Mouse (Mus musculus) lung, postnatal 0 days (tissue): ENCODE measurements around the gene Pram1. TPM values are rescaled to one million over a fixed set of nuclear protein-coding genes. Genes with fewer than 3 reads are reported as not detected.
A peak's percentile ranks its signal among the peaks of the same experiment; 100 is the strongest.

Source experiments
- ATAC-seq: fragments of 200-750 bp; cut with Nextera tagmentation; 2 replicates; pipeline ENCODE4 v1.8.0; 2017; ENCODE audit warnings: moderate library complexity
- DNase-seq: peaks from one replicate; pipeline ENCODE4 v3.0.0-alpha.2; 2016; ENCODE audit warnings: low spot score
- H3K27ac ChIP-seq: fragments of 300-500 bp; sonication (generic); 2 replicates; pipeline ENCODE4 v1.5.1; 2014; ENCODE audit warnings: antibody characterized with exemption, mild to moderate bottlenecking, low read length, mixed read lengths
- H3K27me3 ChIP-seq: fragments of 300-500 bp; sonication (generic); replicated peaks from 2 replicates; pipeline ENCODE4 v1.6.1; 2014; ENCODE audit warnings: low read length, mixed read lengths; ENCODE audit not compliant: insufficient read depth
- H3K36me3 ChIP-seq: fragments of 300-500 bp; sonication (generic); 2 replicates; pipeline ENCODE4 v1.6.1; 2014; ENCODE audit warnings: low read length, mixed read lengths; ENCODE audit not compliant: insufficient read depth
- H3K4me1 ChIP-seq: fragments of 300-500 bp; sonication (generic); 2 replicates; pipeline ENCODE4 v1.6.1; 2014; ENCODE audit warnings: antibody characterized with exemption, low read depth, low read length, mixed read lengths; ENCODE audit not compliant: insufficient read depth
- H3K4me2 ChIP-seq: fragments of 300-500 bp; sonication (generic); replicated peaks from 2 replicates; pipeline ENCODE4 v1.6.1; 2014; ENCODE audit warnings: low read depth, mild to moderate bottlenecking, low read length, moderate library complexity, mixed read lengths
- H3K4me3 ChIP-seq: fragments of 300-500 bp; sonication (generic); 2 replicates; pipeline ENCODE4 v1.5.1; 2014; ENCODE audit warnings: low read depth, low read length
- H3K9ac ChIP-seq: fragments of 300-500 bp; sonication (generic); replicated peaks from 2 replicates; pipeline ENCODE4 v1.6.1; 2014; ENCODE audit warnings: low read depth, mild to moderate bottlenecking
- H3K9me3 ChIP-seq: fragments of 300-500 bp; sonication (generic); 2 replicates; pipeline ENCODE4 v1.6.1; 2016; ENCODE audit warnings: low read length, mixed read lengths
- CTCF ChIP-seq: IDR thresholded peaks from 2 replicates; pipeline ENCODE4 v1.5.1; 2016; ENCODE audit warnings: antibody characterized with exemption, mild to moderate bottlenecking
- EP300 ChIP-seq: IDR thresholded peaks from 2 replicates; pipeline ENCODE4 v1.6.1; 2016; ENCODE audit warnings: antibody characterized with exemption, mild to moderate bottlenecking, control low read depth
- WGBS: fragments of 180-500 bp; shearing (Covaris S2); extraction: QIAGEN DNeasy Blood & Tissue Kit; methylation state at CpG from one replicate; pipeline ENCODE4 v1.1.7; 2014; 5-methylcytosine and 5-hydroxymethylcytosine counted together
- polyA plus RNA-seq: library from polyadenylated mRNA; unstranded; fragments of >200 nt; fragmentation: Nextera tagmentation; extraction: Ambion mirVana; gene quantifications from 2 replicates; pipeline ENCODE4 v1.2.1, GENCODE M21; 2015

The Pram1 gene
- polyA plus RNA-seq, 1 experiment from 2014 or later, result 1.3 TPM

- no peak for DNase-seq
- H3K4me2 ChIP-seq, result 0 out of 2 replicates have a peak overlapping the region, but pooled peaks have one; percentile 78
- H3K27ac ChIP-seq, result no peak overlapping the region
- no peak overlapping the region for H3K9ac ChIP-seq
- no peak for ATAC-seq
- no peaks in the 10 kb centered on the region for H3K27me3 ChIP-seq
- WGBS, result 77% methylated on average over 13 of the region's 13 CpGs
- peaks cover 6% of the 10 kb centered on the region; the same call in 1 of the 2 replicates for H3K4me1 ChIP-seq
- H3K36me3 ChIP-seq, result no peaks in the 10 kb centered on the region; the same call in 1 of the 2 replicates
- no peaks in the 10 kb centered on the region for H3K9me3 ChIP-seq
- TF ChIP-seq CTCF (no peak), EP300 (no peak)
- no peak overlapping the region for H3K4me3 ChIP-seq
Measured at GRCm38 (mm10) chr17:33630171-33630895, 7.5 kb upstream of the Pram1 start.

- DNase-seq, result no peak
- Histone ChIP-seq H3K9me3 (no peaks in the 10 kb centered on the region), H3K9ac (no peak overlapping the region), H3K27me3 (no peaks in the 10 kb centered on the region), H3K36me3 (no peaks in the 10 kb centered on the region; the same call in 1 of the 2 replicates), H3K4me1 (peaks cover 6% of the 10 kb centered on the region; the same call in 1 of the 2 replicates), H3K27ac (no peak overlapping the region), H3K4me3 (no peak overlapping the region), H3K4me2 (no peak overlapping the region)
- 93% methylated on average over 9 of the region's 9 CpGs for WGBS
- TF ChIP-seq CTCF, result no peak
- TF ChIP-seq EP300, result no peak
- ATAC-seq, result no peak
Measured at GRCm38 (mm10) chr17:33631236-33631635, 6.6 kb upstream of the Pram1 start.

DNA sequence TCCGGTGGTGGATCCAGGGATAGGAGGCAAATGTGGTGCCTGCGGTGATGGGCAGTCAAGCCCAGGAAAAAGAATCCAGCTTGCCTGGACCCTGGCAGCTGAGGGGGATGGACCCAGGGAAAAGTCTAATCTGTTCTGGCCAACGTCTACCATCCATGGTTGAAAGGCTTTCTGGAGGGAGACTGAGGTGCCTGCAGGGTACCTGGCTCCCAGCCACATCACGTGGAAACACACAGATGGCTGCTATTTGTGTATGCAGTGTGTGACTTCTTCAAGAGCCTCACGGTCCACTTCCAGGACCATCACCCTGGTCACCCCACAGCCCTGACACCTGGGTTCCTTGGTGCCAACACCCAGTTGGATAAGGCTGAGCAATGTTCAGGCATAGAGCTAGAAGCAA, 6.1 kb upstream of the Pram1 start:
- peaks cover 6% of the 10 kb centered on the region; the same call in 1 of the 2 replicates for H3K4me1 ChIP-seq
- TF ChIP-seq CTCF (no peak), EP300 (no peak)
- ATAC-seq (no peak), DNase-seq (no peak)
- H3K27me3 ChIP-seq, result no peaks in the 10 kb centered on the region
- H3K27ac ChIP-seq, result no peak overlapping the region
- H3K36me3 ChIP-seq, result no peaks in the 10 kb centered on the region; the same call in 1 of the 2 replicates
- H3K4me2 ChIP-seq, result no peak overlapping the region
- H3K4me3 ChIP-seq, result no peak overlapping the region
- no peaks in the 10 kb centered on the region for H3K9me3 ChIP-seq
- 77% methylated on average over 5 of the region's 5 CpGs for WGBS
- H3K9ac ChIP-seq, result no peak overlapping the region

DNA sequence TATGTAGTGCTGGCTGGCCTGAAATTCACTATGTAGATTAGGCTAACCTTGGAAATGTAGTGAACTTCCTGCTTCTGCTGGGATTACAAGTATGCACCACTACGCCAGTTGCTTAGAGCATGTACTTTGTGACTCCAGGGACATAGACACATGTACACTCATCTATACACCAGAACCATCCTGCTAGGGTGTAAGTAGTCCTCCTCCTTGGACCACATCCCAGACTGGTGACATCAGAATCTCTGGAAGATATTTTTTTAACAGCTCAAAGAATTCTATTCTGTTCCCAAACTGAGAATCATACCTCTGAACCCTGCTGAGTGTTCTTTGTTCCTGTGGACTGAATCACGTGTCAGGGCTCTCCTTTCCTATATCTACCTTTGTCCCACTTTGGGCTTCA, 818 bp upstream of the Pram1 start:
- DNase-seq (no peak), ATAC-seq (no peak)
- no peaks in the 10 kb centered on the region for H3K4me1 ChIP-seq
- no peak overlapping the region for H3K27ac ChIP-seq
- no peaks in the 10 kb centered on the region for H3K9me3 ChIP-seq
- TF ChIP-seq CTCF (no peak), EP300 (no peak)
- H3K9ac ChIP-seq, result no peak overlapping the region
- WGBS, result 58% methylated on average over 2 of the region's 2 CpGs
- no peaks in the 10 kb centered on the region for H3K36me3 ChIP-seq
- no peak overlapping the region for H3K4me3 ChIP-seq
- H3K4me2 ChIP-seq, result no peak overlapping the region
- no peaks in the 10 kb centered on the region for H3K27me3 ChIP-seq

GRCm38 (mm10) chr17:33639743-33640142, 1.9 kb downstream of the Pram1 start:
- WGBS, result 48% methylated on average over 6 of the region's 6 CpGs
- peak; percentile 25; the same call in 1 of the 2 replicates for ATAC-seq
- peaks cover 6% of the 10 kb centered on the region; the same call in 1 of the 2 replicates for H3K36me3 ChIP-seq
- no peak overlapping the region for H3K4me2 ChIP-seq
- DNase-seq, result peak; percentile 18
- H3K4me1 ChIP-seq, result no peaks in the 10 kb centered on the region
- no peak overlapping the region for H3K9ac ChIP-seq
- no peaks in the 10 kb centered on the region for H3K27me3 ChIP-seq
- no peak overlapping the region for H3K4me3 ChIP-seq
- TF ChIP-seq EP300 (no peak), CTCF (no peak)
- no peaks in the 10 kb centered on the region for H3K9me3 ChIP-seq
- H3K27ac ChIP-seq, result no peak overlapping the region

- Histone ChIP-seq H3K27me3 (no peaks in the 10 kb centered on the region), H3K4me2 (no peak overlapping the region), H3K36me3 (peaks cover 46% of the 10 kb centered on the region; the same call in 1 of the 2 replicates), H3K9ac (no peak overlapping the region), H3K9me3 (no peaks in the 10 kb centered on the region), H3K4me3 (no peak overlapping the region), H3K4me1 (no peaks in the 10 kb centered on the region), H3K27ac (no peak overlapping the region)
- DNase-seq, result no peak
- no peak for ATAC-seq
- WGBS, result 85% methylated on average over 4 of the region's 4 CpGs
- TF ChIP-seq EP300 (no peak), CTCF (no peak)
Measured at GRCm38 (mm10) chr17:33644068-33644467, 6.2 kb downstream of the Pram1 start.
